Mouse (Mus musculus) liver, embryonic 16.5 days (tissue): Measurements from ENCODE around the gene Mvb12b. TPM values are rescaled to one million over a fixed set of nuclear protein-coding genes. Genes with fewer than 3 reads are reported as not detected.

Experiments used
- ATAC-seq: fragments of 200-750 bp; cut with Nextera tagmentation; 2 replicates; pipeline ENCODE4 v1.8.0; 2017; ENCODE audit warnings: low read depth, mild to moderate bottlenecking, moderate number of reproducible peaks, moderate library complexity
- H3K27ac ChIP-seq: fragments of 300-500 bp; sonication (generic); 2 replicates; pipeline ENCODE4 v1.5.1; 2014; ENCODE audit warnings: mild to moderate bottlenecking, low read length
- H3K27me3 ChIP-seq: fragments of 300-500 bp; sonication (generic); 2 replicates; pipeline ENCODE4 v1.6.1; 2014; ENCODE audit warnings: low read depth, low read length, mixed read lengths; ENCODE audit not compliant: control insufficient read depth, insufficient read depth
- H3K36me3 ChIP-seq: fragments of 300-500 bp; sonication (generic); 2 replicates; pipeline ENCODE4 v1.6.1; 2014; ENCODE audit warnings: mild to moderate bottlenecking; ENCODE audit not compliant: control insufficient read depth, insufficient read depth
- H3K4me1 ChIP-seq: fragments of 300-500 bp; sonication (generic); 2 replicates; pipeline ENCODE4 v1.6.1; 2014; ENCODE audit warnings: low read depth, low read length, mixed read lengths; ENCODE audit not compliant: control insufficient read depth
- H3K4me2 ChIP-seq: fragments of 300-500 bp; sonication (generic); 2 replicates; pipeline ENCODE4 v1.6.1; 2014; ENCODE audit warnings: low read depth, low read length, mixed read lengths
- H3K4me3 ChIP-seq: fragments of 300-500 bp; sonication (generic); 2 replicates; pipeline ENCODE4 v1.5.1; 2014; ENCODE audit warnings: low read depth, mild to moderate bottlenecking, low read length
- H3K9ac ChIP-seq: fragments of 300-500 bp; sonication (generic); 2 replicates; pipeline ENCODE4 v1.6.1; 2014; ENCODE audit warnings: low read depth, low read length
- H3K9me3 ChIP-seq: fragments of 300-500 bp; sonication (generic); replicated peaks from 2 replicates; pipeline ENCODE4 v1.6.1; 2016; ENCODE audit warnings: low read length; ENCODE audit not compliant: control insufficient read depth
- WGBS: fragments of 180-500 bp; shearing (Covaris S2); extraction: QIAGEN DNeasy Blood & Tissue Kit; methylation state at CpG from one replicate; pipeline ENCODE4 v1.1.7; 2014; ENCODE audit not compliant: insufficient replicate concordance; 5-methylcytosine and 5-hydroxymethylcytosine counted together
- polyA plus RNA-seq: library from polyadenylated mRNA; unstranded; fragments of >200 nt; fragmentation: Nextera tagmentation; extraction: Ambion mirVana; gene quantifications from 2 replicates; pipeline ENCODE4 v1.2.1, GENCODE M21; 2015

The Mvb12b gene
- polyA plus RNA-seq, 1 experiment from 2014 or later, result 11.0 TPM

DNA sequence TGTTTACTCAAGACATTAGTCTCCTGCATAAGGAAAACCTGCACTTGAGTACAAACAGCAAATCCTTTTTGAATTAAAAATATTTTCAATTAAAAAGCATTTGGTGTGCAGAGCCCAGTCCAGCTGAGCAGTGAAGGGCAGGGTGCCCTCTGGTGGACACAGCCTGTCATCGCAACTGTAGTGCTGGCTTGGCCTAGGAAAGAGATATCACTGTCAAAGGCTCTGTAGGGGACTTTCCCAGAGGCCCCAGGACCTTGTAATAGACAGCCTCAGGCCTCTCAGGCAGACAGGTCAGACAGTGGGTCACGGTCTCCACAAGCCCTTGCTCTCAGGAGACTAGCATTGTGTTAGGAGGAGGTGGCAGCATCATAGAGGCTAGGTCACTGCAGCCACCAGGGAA is 151.0 kb downstream of the Mvb12b start:
- Histone ChIP-seq H3K27ac (no peak overlapping the region), H3K36me3 (no peaks in the 10 kb centered on the region), H3K4me3 (no peak overlapping the region), H3K9ac (no peak overlapping the region), H3K4me2 (no peak overlapping the region), H3K27me3 (no peaks in the 10 kb centered on the region), H3K9me3 (no peaks in the 10 kb centered on the region), H3K4me1 (no peaks in the 10 kb centered on the region)
- WGBS, result 6% methylated on average over 2 of the region's 2 CpGs
- no peak for ATAC-seq

GRCm38 (mm10) chr2:33734781-33735485 is 152.8 kb downstream of the Mvb12b start:
- no peak overlapping the region for H3K27ac ChIP-seq
- no peaks in the 10 kb centered on the region for H3K4me1 ChIP-seq
- H3K27me3 ChIP-seq, result no peaks in the 10 kb centered on the region
- H3K36me3 ChIP-seq, result no peaks in the 10 kb centered on the region
- H3K9ac ChIP-seq, result no peak overlapping the region
- ATAC-seq, result no peak
- no peak overlapping the region for H3K4me2 ChIP-seq
- 33% methylated on average over 10 of the region's 10 CpGs for WGBS
- no peaks in the 10 kb centered on the region for H3K9me3 ChIP-seq
- H3K4me3 ChIP-seq, result no peak overlapping the region

GRCm38 (mm10) chr2:33729701-33730100 is 158.0 kb downstream of the Mvb12b start:
- H3K4me3 ChIP-seq, result no peak overlapping the region
- no peak overlapping the region for H3K4me2 ChIP-seq
- H3K9ac ChIP-seq, result no peak overlapping the region
- no peaks in the 10 kb centered on the region for H3K4me1 ChIP-seq
- ATAC-seq, result no peak
- no peaks in the 10 kb centered on the region for H3K27me3 ChIP-seq
- no peaks in the 10 kb centered on the region for H3K36me3 ChIP-seq
- H3K9me3 ChIP-seq, result no peaks in the 10 kb centered on the region
- WGBS, result 48% methylated on average over 5 of the region's 5 CpGs
- no peak overlapping the region for H3K27ac ChIP-seq

- Histone ChIP-seq H3K4me3 (no peak overlapping the region), H3K4me1 (no peaks in the 10 kb centered on the region), H3K4me2 (no peak overlapping the region), H3K27me3 (no peaks in the 10 kb centered on the region), H3K27ac (no peak overlapping the region), H3K9me3 (no peaks in the 10 kb centered on the region), H3K9ac (no peak overlapping the region), H3K36me3 (no peaks in the 10 kb centered on the region)
- 14% methylated on average over 6 of the region's 6 CpGs for WGBS
- no peak for ATAC-seq
Observed at GRCm38 (mm10) chr2:33727199-33727598, 160.5 kb downstream of the Mvb12b start.

DNA sequence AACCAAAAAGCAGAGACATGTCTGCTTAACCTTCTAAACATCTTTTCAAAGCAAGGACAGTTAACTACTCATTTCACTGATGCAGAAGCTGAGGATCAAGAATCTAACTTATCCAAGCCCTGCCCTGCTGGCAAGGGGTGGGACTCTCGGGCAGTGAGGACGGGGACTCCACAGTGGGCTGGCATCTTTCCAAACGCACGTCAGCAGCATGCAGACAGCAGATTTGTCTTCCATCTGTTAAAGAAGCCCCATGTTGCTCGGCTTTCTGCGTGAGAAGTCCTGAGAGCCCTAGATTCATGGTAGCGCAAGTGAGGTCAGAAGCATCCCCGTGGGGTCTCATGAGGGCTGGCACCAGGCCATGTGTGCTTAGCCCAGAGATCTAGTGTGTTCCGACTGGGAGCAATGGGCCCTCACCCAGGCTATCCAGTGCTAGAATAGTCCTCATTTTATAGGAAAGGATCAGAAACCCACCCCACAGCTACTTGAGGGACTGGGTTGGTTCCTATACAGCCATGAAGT is 167.3 kb downstream of the Mvb12b start:
- Histone ChIP-seq H3K4me3 (no peak overlapping the region), H3K9ac (no peak overlapping the region), H3K4me1 (no peaks in the 10 kb centered on the region), H3K4me2 (no peak overlapping the region), H3K27me3 (peaks cover 8% of the 10 kb centered on the region), H3K9me3 (no peaks in the 10 kb centered on the region), H3K27ac (no peak overlapping the region), H3K36me3 (no peaks in the 10 kb centered on the region)
- ATAC-seq, result no peak
- WGBS, result 56% methylated on average over 9 of the region's 9 CpGs

GRCm38 (mm10) chr2:33719339-33720066 is 168.2 kb downstream of the Mvb12b start:
- 55% methylated on average over 12 of the region's 12 CpGs for WGBS
- no peaks in the 10 kb centered on the region for H3K9me3 ChIP-seq
- H3K27me3 ChIP-seq, result peaks cover 9% of the 10 kb centered on the region
- no peak for ATAC-seq
- no peaks in the 10 kb centered on the region for H3K4me1 ChIP-seq
- H3K4me3 ChIP-seq, result no peak overlapping the region
- no peak overlapping the region for H3K4me2 ChIP-seq
- H3K9ac ChIP-seq, result no peak overlapping the region
- H3K27ac ChIP-seq, result no peak overlapping the region
- H3K36me3 ChIP-seq, result no peaks in the 10 kb centered on the region

GRCm38 (mm10) chr2:33718561-33718960 is 169.2 kb downstream of the Mvb12b start:
- no peak overlapping the region for H3K27ac ChIP-seq
- no peak overlapping the region for H3K4me2 ChIP-seq
- no peak overlapping the region for H3K4me3 ChIP-seq
- H3K36me3 ChIP-seq, result no peaks in the 10 kb centered on the region
- WGBS, result 57% methylated on average over 6 of the region's 6 CpGs
- H3K9me3 ChIP-seq, result no peaks in the 10 kb centered on the region
- H3K27me3 ChIP-seq, result peaks cover 9% of the 10 kb centered on the region
- H3K9ac ChIP-seq, result no peak overlapping the region
- no peaks in the 10 kb centered on the region for H3K4me1 ChIP-seq
- ATAC-seq, result no peak

GRCm38 (mm10) chr2:33717821-33718351 is 169.9 kb downstream of the Mvb12b start:
- no peaks in the 10 kb centered on the region for H3K4me1 ChIP-seq
- ATAC-seq, result no peak
- no peak overlapping the region for H3K27ac ChIP-seq
- H3K9me3 ChIP-seq, result no peaks in the 10 kb centered on the region
- 27% methylated on average over 21 of the region's 21 CpGs for WGBS
- H3K27me3 ChIP-seq, result peaks cover 9% of the 10 kb centered on the region
- H3K9ac ChIP-seq, result no peak overlapping the region
- H3K4me2 ChIP-seq, result no peak overlapping the region
- H3K36me3 ChIP-seq, result no peaks in the 10 kb centered on the region
- no peak overlapping the region for H3K4me3 ChIP-seq

GRCm38 (mm10) chr2:33717378-33717777 is 170.4 kb downstream of the Mvb12b start:
- 46% methylated on average over 11 of the region's 11 CpGs for WGBS
- Histone ChIP-seq H3K4me3 (no peak overlapping the region), H3K4me2 (no peak overlapping the region), H3K9me3 (no peaks in the 10 kb centered on the region), H3K27me3 (peaks cover 9% of the 10 kb centered on the region), H3K36me3 (no peaks in the 10 kb centered on the region), H3K4me1 (no peaks in the 10 kb centered on the region), H3K27ac (no peak overlapping the region), H3K9ac (no peak overlapping the region)
- ATAC-seq, result no peak
